ENCODE assay signal across 28 mouse cellular contexts in genomic region chr9:104300569-104300968, GRCm38 (mm10). TPM values are rescaled to one million over a fixed set of nuclear protein-coding genes. Genes with fewer than 3 reads are reported as not detected.
DNase-seq lines count a peak whose midpoint lies in the region; ATAC-seq and TF ChIP-seq lines count a peak whose summit lies in the region.
"Had no signal": no experiment of that assay in that cellular context is flagged by ENCODE, and none has a peak within 500 bp of the region (broad histone marks: within the 10 kb centered on the region; RNA-seq: fewer than 3 reads in every experiment).

No protein-coding gene starts in this region.

- H3K36me3 ChIP-seq in kidney, embryonic 16.5 days (ENCODE audit: insufficient read depth, low read length), result no peaks in the 10 kb centered on the region
- H3K36me3 ChIP-seq in ES-Bruce4 (ENCODE audit: control insufficient read depth, insufficient read depth, low read length, poor library complexity, severe bottlenecking), result no peaks in the 10 kb centered on the region
- peaks cover 4% of the 10 kb centered on the region; the same call in 1 of the 2 replicates for H3K36me3 ChIP-seq in intestine, postnatal 0 days (ENCODE audit: control insufficient read depth, insufficient read depth)
- peaks cover 5% of the 10 kb centered on the region for H3K36me3 ChIP-seq in small intestine, adult 2 months (ENCODE audit: control insufficient read depth, insufficient read depth, low read length)
- H3K36me3 ChIP-seq: embryonic facial prominence, embryonic 15.5 days; forebrain, embryonic 12.5 days; heart, embryonic 12.5 days; hindbrain, embryonic 10.5 days; hindbrain, embryonic 15.5 days; limb, embryonic 13.5 days; lung, embryonic 15.5 days; midbrain, embryonic 10.5 days; neural tube, embryonic 12.5 days had no signal

- no peaks in the 10 kb centered on the region for H3K27me3 ChIP-seq in kidney, embryonic 16.5 days (ENCODE audit: insufficient read depth, low read length)
- H3K27me3 ChIP-seq in ES-Bruce4 (ENCODE audit: control insufficient read depth, insufficient read depth, low read length, poor library complexity, severe bottlenecking), result no peaks in the 10 kb centered on the region
- no peaks in the 10 kb centered on the region for H3K27me3 ChIP-seq in intestine, postnatal 0 days (replicated peaks; ENCODE audit: control insufficient read depth, insufficient read depth, low read length)
- no peaks in the 10 kb centered on the region; the same call in 1 of the 2 replicates for H3K27me3 ChIP-seq in small intestine, adult 2 months (ENCODE audit: control insufficient read depth, insufficient read depth, low read length)
- H3K27me3 ChIP-seq: embryonic facial prominence, embryonic 15.5 days; forebrain, embryonic 12.5 days; heart, embryonic 12.5 days; hindbrain, embryonic 15.5 days; limb, embryonic 13.5 days; lung, embryonic 15.5 days; neural tube, embryonic 12.5 days had no signal

- peak; percentile 31 for DNase-seq in kidney, adult 18-20 months
- no peak for DNase-seq in right cerebral cortex, postnatal 25 days
- no peak for DNase-seq in layer of hippocampus, postnatal 10 days (ENCODE audit: low spot score in 2 of 2)
- DNase-seq: adrenal gland, adult 8-10 months; cerebellum, adult 9-11 months; forebrain, postnatal 0 days; heart, adult 2 months; right cerebral cortex, adult 18-20 months; right cerebral cortex, postnatal 4 days had no signal

- no peak overlapping the region for H3K9ac ChIP-seq in kidney, embryonic 16.5 days (replicated peaks; ENCODE audit: low read length)
- no peak overlapping the region for H3K9ac ChIP-seq in ES-Bruce4 (ENCODE audit: low read depth, poor library complexity, severe bottlenecking)
- no peak overlapping the region for H3K9ac ChIP-seq in intestine, postnatal 0 days (ENCODE audit: low read depth, low read length)
- H3K9ac ChIP-seq: embryonic facial prominence, embryonic 15.5 days; forebrain, embryonic 12.5 days; forebrain, postnatal 0 days; heart, embryonic 12.5 days; hindbrain, embryonic 15.5 days; limb, embryonic 13.5 days; lung, embryonic 15.5 days; neural tube, embryonic 12.5 days had no signal

- ATAC-seq in kidney, embryonic 16.5 days (ENCODE audit: low FRiP score, low TSS enrichment), result no peak
- peak; percentile 67 for ATAC-seq in intestine, postnatal 0 days
- ATAC-seq: activated CD4-positive, CD25-positive, alpha-beta regulatory T cell, adult 4 months; forebrain, postnatal 0 days; inflammation-experienced regulatory T-cells, adult 6 months had no signal

- H3K9me3 ChIP-seq in kidney, embryonic 16.5 days (ENCODE audit: low read length), result no peaks in the 10 kb centered on the region
- no peaks in the 10 kb centered on the region for H3K9me3 ChIP-seq in ES-Bruce4 (replicated peaks; ENCODE audit: control insufficient read depth, insufficient read depth, low read length, poor library complexity, severe bottlenecking)
- H3K9me3 ChIP-seq in intestine, postnatal 0 days (ENCODE audit: control insufficient read depth), result no peaks in the 10 kb centered on the region
- H3K9me3 ChIP-seq: embryonic facial prominence, embryonic 15.5 days; forebrain, embryonic 12.5 days; heart, embryonic 12.5 days; hindbrain, embryonic 10.5 days; hindbrain, embryonic 15.5 days; limb, embryonic 13.5 days; lung, embryonic 15.5 days; midbrain, embryonic 10.5 days; neural tube, embryonic 12.5 days had no signal

- H3K4me1 ChIP-seq in kidney, embryonic 16.5 days (ENCODE audit: insufficient read depth, low read length), result no peaks in the 10 kb centered on the region
- H3K4me1 ChIP-seq in ES-Bruce4 (ENCODE audit: control insufficient read depth, insufficient read depth, low read length), result no peaks in the 10 kb centered on the region
- H3K4me1 ChIP-seq in intestine, postnatal 0 days (replicated peaks; ENCODE audit: control insufficient read depth, insufficient read depth, low read length), result no peaks in the 10 kb centered on the region
- H3K4me1 ChIP-seq in small intestine, adult 2 months (ENCODE audit: control insufficient read depth, insufficient read depth, insufficient read length, low read length), result peaks cover 8% of the 10 kb centered on the region; the same call in 1 of the 2 replicates
- H3K4me1 ChIP-seq: embryonic facial prominence, embryonic 15.5 days; forebrain, embryonic 12.5 days; heart, embryonic 12.5 days; hindbrain, embryonic 10.5 days; hindbrain, embryonic 15.5 days; limb, embryonic 13.5 days; lung, embryonic 15.5 days; midbrain, embryonic 10.5 days; neural tube, embryonic 12.5 days had no signal

- WGBS in kidney, embryonic 16.5 days, result 83% methylated on average over 12 of the region's 12 CpGs
- 47% methylated on average over 12 of the region's 12 CpGs for WGBS in intestine, postnatal 0 days
- WGBS in small intestine, adult 2 months, result 29% methylated on average over 12 of the region's 12 CpGs

- TF ChIP-seq EP300 in ES-Bruce4 (IDR thresholded peaks at IDR 0.05; ENCODE audit: insufficient read depth, low read depth, low read length), result no peak

- no peak overlapping the region for H3K4me3 ChIP-seq in kidney, embryonic 16.5 days (ENCODE audit: low read length)
- H3K4me3 ChIP-seq in ES-Bruce4 (ENCODE audit: low read depth, low read length), result peak overlapping the region; percentile 43
- no peak overlapping the region for H3K4me3 ChIP-seq in intestine, postnatal 0 days (ENCODE audit: low read depth, low read length)
- H3K4me3 ChIP-seq in small intestine, adult 2 months (ENCODE audit: low read depth, low read length), result peak overlapping the region; percentile 49
- H3K4me3 ChIP-seq: embryonic facial prominence, embryonic 15.5 days; forebrain, embryonic 12.5 days; heart, adult 2 months; heart, embryonic 12.5 days; hindbrain, embryonic 10.5 days; hindbrain, embryonic 15.5 days; layer of hippocampus, adult 2 months; limb, embryonic 13.5 days; lung, embryonic 15.5 days; midbrain, embryonic 10.5 days; myocyte; neural tube, embryonic 12.5 days had no signal

- TF ChIP-seq CTCF in ES-Bruce4 (IDR thresholded peaks at IDR 0.05; ENCODE audit: low read depth, low read length), result no peak
- TF ChIP-seq CTCF in intestine, postnatal 0 days (IDR thresholded peaks at IDR 0.05; ENCODE audit: low read depth), result no peak
- no peak for TF ChIP-seq CTCF in small intestine, adult 2 months (IDR thresholded peaks at IDR 0.05; ENCODE audit: extremely low read depth, insufficient read length, insufficient replicate concordance, low read depth, low read length)

- no peak overlapping the region for H3K4me2 ChIP-seq in kidney, embryonic 16.5 days (replicated peaks; ENCODE audit: low read depth, low read length)
- no peak overlapping the region for H3K4me2 ChIP-seq in intestine, postnatal 0 days (replicated peaks; ENCODE audit: low read depth)
- H3K4me2 ChIP-seq: embryonic facial prominence, embryonic 15.5 days; forebrain, embryonic 12.5 days; heart, embryonic 12.5 days; hindbrain, embryonic 15.5 days; limb, embryonic 13.5 days; liver, embryonic 11.5 days; lung, embryonic 15.5 days; neural tube, embryonic 12.5 days had no signal

- no peak overlapping the region for H3K27ac ChIP-seq in kidney, embryonic 16.5 days (ENCODE audit: low read length)
- H3K27ac ChIP-seq in ES-Bruce4 (ENCODE audit: insufficient read depth, low read length), result no peak overlapping the region
- no peak overlapping the region for H3K27ac ChIP-seq in intestine, postnatal 0 days (ENCODE audit: low read depth, low read length)
- peak overlapping the region; percentile 86 for H3K27ac ChIP-seq in small intestine, adult 2 months (ENCODE audit: insufficient read depth, low read depth, low read length)
- H3K27ac ChIP-seq: embryonic facial prominence, embryonic 15.5 days; forebrain, embryonic 12.5 days; heart, adult 2 months; hindbrain, embryonic 10.5 days; hindbrain, embryonic 15.5 days; layer of hippocampus, adult 2 months; limb, embryonic 13.5 days; lung, embryonic 15.5 days; midbrain, embryonic 10.5 days; neural tube, embryonic 12.5 days had no signal

- no peak for TF ChIP-seq POLR2A in ES-Bruce4 (IDR thresholded peaks at IDR 0.05; ENCODE audit: insufficient read depth, low read length)
- TF ChIP-seq POLR2A in small intestine, adult 2 months (IDR thresholded peaks at IDR 0.05; ENCODE audit: low read depth, low read length), result no peak

RNA-seq across cellular contexts. Expression of gene Acpp, which starts 37.0 kb away (rescaled TPM):
- 1.9 and 2.0 TPM in 2 replicates for polyA plus RNA-seq in kidney, embryonic 16.5 days (2015; fragmentation: Nextera tagmentation; extraction: Ambion mirVana)
- 2.2 and 3.1 TPM in 2 replicates for polyA plus RNA-seq in ES-Bruce4 (2011; ENCODE audit: insufficient read depth, insufficient read length, low read depth, missing spikeins)
- polyA plus RNA-seq in intestine, postnatal 0 days (2015; fragmentation: Nextera tagmentation; extraction: Ambion mirVana), result 2.9 and 3.6 TPM in 2 replicates
- 3.5 and 10.5 TPM in 2 replicates for polyA plus RNA-seq in small intestine, adult 2 months (2012; rRNA removed)
- under 1 TPM; 0.54 to 0.59 TPM for total RNA-seq in layer of hippocampus, postnatal 10 days (2021)
- polyA plus RNA-seq: heart, embryonic 12.5 days; heart, postnatal 0 days; neural tube, embryonic 12.5 days had no signal

RNA-seq across cellular contexts. Expression of gene Dnajc13, which starts 37.8 kb away (rescaled TPM):
- 23.4 and 25.7 TPM in 2 replicates for polyA plus RNA-seq in kidney, embryonic 16.5 days (2015; fragmentation: Nextera tagmentation; extraction: Ambion mirVana)
- 110 and 119 TPM in 2 replicates for polyA plus RNA-seq in ES-Bruce4 (2011; ENCODE audit: insufficient read depth, insufficient read length, low read depth, missing spikeins)
- 24.6 and 26.8 TPM in 2 replicates for polyA plus RNA-seq in intestine, postnatal 0 days (2015; fragmentation: Nextera tagmentation; extraction: Ambion mirVana)
- polyA plus RNA-seq in small intestine, adult 2 months (2012; rRNA removed), result 24.8 and 58.5 TPM in 2 replicates
- 10 to 100 TPM; 71.0 to 71.3 TPM for total RNA-seq in layer of hippocampus, postnatal 10 days (2021)

Comparison
In these comparisons a context has a peak if more than half of its experiments do, and no peak if none do; other contexts are left out.
1. H3K4me3 ChIP-seq: peak in ES-Bruce4 (single experiment) and small intestine, adult 2 months (single experiment); none in kidney, embryonic 16.5 days (single experiment) and intestine, postnatal 0 days (single experiment).